Mouse (Mus musculus) intestine, postnatal 0 days (tissue): ENCODE results near the gene Mepce. TPM values are rescaled to one million over a fixed set of nuclear protein-coding genes. Genes with fewer than 3 reads are reported as not detected.

Experiments
- ATAC-seq: fragments of 200-750 bp; cut with Nextera tagmentation; 2 replicates; pipeline ENCODE4 v1.8.0; 2017; ENCODE audit warnings: mild to moderate bottlenecking, moderate TSS enrichment, moderate library complexity
- H3K27ac ChIP-seq: fragments of 300-500 bp; sonication (generic); 2 replicates; pipeline ENCODE4 v1.5.1; 2014; ENCODE audit warnings: mild to moderate bottlenecking, low read depth, low read length, moderate library complexity
- H3K27me3 ChIP-seq: fragments of 300-500 bp; sonication (generic); replicated peaks from 2 replicates; pipeline ENCODE4 v1.6.1; 2014; ENCODE audit warnings: low read length, mixed read lengths; ENCODE audit not compliant: control insufficient read depth, insufficient read depth
- H3K36me3 ChIP-seq: fragments of 300-500 bp; sonication (generic); 2 replicates; pipeline ENCODE4 v1.6.1; 2014; ENCODE audit warnings: mild to moderate bottlenecking, moderate library complexity; ENCODE audit not compliant: control insufficient read depth, insufficient read depth
- H3K4me1 ChIP-seq: fragments of 300-500 bp; sonication (generic); replicated peaks from 2 replicates; pipeline ENCODE4 v1.6.1; 2014; ENCODE audit warnings: antibody characterized with exemption, low read length, mixed read lengths; ENCODE audit not compliant: control insufficient read depth, insufficient read depth
- H3K4me2 ChIP-seq: fragments of 300-500 bp; sonication (generic); replicated peaks from 2 replicates; pipeline ENCODE4 v1.6.1; 2014; ENCODE audit warnings: low read depth, mild to moderate bottlenecking, moderate library complexity
- H3K4me3 ChIP-seq: fragments of 300-500 bp; sonication (generic); 2 replicates; pipeline ENCODE4 v1.5.1; 2014; ENCODE audit warnings: low read depth, low read length
- H3K9ac ChIP-seq: fragments of 300-500 bp; sonication (generic); 2 replicates; pipeline ENCODE4 v1.6.1; 2014; ENCODE audit warnings: mild to moderate bottlenecking, low read depth, low read length
- H3K9me3 ChIP-seq: fragments of 300-500 bp; sonication (generic); 2 replicates; pipeline ENCODE4 v1.6.1; 2016; ENCODE audit warnings: mixed run types; ENCODE audit not compliant: control insufficient read depth
- CTCF ChIP-seq: sonication (generic); IDR thresholded peaks from 2 replicates; pipeline ENCODE4 v1.5.1; 2016; ENCODE audit warnings: low read depth, mild to moderate bottlenecking, control low read depth, antibody characterized with exemption, moderate library complexity
- WGBS: fragments of 180-500 bp; shearing (Covaris S2); extraction: QIAGEN DNeasy Blood & Tissue Kit; methylation state at CpG from one replicate; pipeline ENCODE4 v1.1.7; 2014; 5-methylcytosine and 5-hydroxymethylcytosine counted together
- polyA plus RNA-seq: library from polyadenylated mRNA; unstranded; fragments of >200 nt; fragmentation: Nextera tagmentation; extraction: Ambion mirVana; gene quantifications from 2 replicates; pipeline ENCODE4 v1.2.1, GENCODE M21; 2015

The Mepce gene
- polyA plus RNA-seq, 1 experiment from 2014 or later: 10.8 TPM

DNA sequence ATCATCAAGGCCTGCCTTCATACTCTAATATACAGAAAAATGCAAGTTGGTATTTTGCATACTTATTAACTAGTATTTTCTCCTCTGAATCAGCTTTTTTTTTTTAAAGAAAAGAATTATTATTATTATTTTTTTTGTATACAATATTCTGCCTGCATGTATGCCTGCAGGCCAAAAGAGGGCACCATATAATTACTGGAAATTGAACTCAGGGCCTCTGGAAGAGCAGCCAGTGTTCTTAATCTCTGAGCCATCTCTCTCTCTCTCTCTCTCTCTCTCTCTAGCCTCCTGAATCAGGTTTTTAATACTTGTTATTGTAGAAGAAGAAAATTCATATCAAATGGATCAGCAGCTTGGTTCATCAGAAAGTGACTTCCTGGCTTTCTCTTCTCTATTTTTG, 4.1 kb upstream of the Mepce start:
- TF ChIP-seq CTCF: peak; percentile 60
- Histone ChIP-seq H3K36me3 (no peaks in the 10 kb centered on the region), H3K27ac (no peak overlapping the region), H3K9me3 (no peaks in the 10 kb centered on the region), H3K9ac (no peak overlapping the region), H3K27me3 (no peaks in the 10 kb centered on the region), H3K4me2 (no peak overlapping the region), H3K4me1 (no peaks in the 10 kb centered on the region), H3K4me3 (no peak overlapping the region)
- ATAC-seq: no peak

DNA sequence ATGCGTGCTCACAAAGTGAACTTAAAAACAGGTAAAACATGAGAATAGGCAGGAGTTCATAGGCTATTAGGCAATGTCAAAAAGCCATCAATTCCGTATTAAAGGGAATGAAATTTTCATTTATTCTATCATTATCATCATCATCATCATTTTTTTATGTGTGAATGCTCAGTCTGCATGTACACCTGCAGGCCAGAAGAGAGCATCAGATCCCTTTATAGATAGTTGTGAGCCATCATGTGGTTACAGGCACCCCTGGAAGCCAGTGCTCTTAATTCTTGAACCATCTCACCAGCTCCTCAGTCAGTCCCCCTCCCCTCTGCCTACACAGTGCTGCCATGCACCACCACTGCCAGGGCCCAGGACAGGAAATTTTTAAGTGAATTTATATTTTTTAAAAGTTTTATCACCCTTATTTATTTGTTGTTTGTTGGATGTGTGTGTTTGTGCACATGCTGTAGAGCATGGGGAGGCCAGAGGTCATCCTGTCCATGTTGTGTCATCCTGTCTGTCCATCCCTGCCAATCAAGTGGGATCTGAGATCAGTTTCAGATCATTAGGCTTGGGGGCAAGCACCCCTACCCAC, 1.6 kb upstream of the Mepce start:
- Histone ChIP-seq H3K27ac (no peak overlapping the region), H3K4me1 (peaks cover 12% of the 10 kb centered on the region; the same call in 1 of the 2 replicates), H3K4me3 (no peak overlapping the region), H3K9ac (no peak overlapping the region), H3K27me3 (no peaks in the 10 kb centered on the region), H3K4me2 (no peak overlapping the region), H3K36me3 (peaks cover 3% of the 10 kb centered on the region), H3K9me3 (no peaks in the 10 kb centered on the region)
- ATAC-seq: no peak
- WGBS: 91% methylated on average over 2 of the region's 2 CpGs
- TF ChIP-seq CTCF: no peak

DNA sequence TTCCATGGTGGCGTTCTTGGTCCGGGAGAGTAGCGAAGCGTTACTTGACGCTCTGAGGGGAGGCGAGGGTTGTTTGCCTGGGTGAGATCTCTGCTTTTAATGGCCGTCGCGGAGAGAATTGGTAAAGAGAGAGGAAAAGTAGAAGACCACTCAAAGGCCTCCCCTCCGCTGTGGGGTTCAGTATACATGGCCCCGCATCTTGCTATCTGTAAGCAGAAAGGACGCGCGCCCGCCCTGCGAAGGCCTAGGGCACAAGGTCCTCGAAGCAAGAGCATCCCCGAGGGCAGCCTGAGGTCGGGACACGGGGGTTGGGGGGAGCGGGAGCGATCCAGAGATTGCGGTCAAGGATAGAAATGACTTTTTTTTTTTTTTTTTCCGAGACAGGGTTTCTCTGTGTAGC, 716 bp upstream of the Mepce start:
- H3K4me2 ChIP-seq: peak overlapping the region; percentile 77
- H3K36me3 ChIP-seq: peaks cover 12% of the 10 kb centered on the region
- no peak for ATAC-seq
- H3K27me3 ChIP-seq: no peaks in the 10 kb centered on the region
- H3K4me3 ChIP-seq: peak overlapping the region; percentile 72; the same call in 1 of the 2 replicates
- H3K9me3 ChIP-seq: no peaks in the 10 kb centered on the region
- no peak overlapping the region for H3K27ac ChIP-seq
- WGBS: 75% methylated on average over 24 of the region's 24 CpGs
- TF ChIP-seq CTCF: no peak
- H3K4me1 ChIP-seq: peaks cover 18% of the 10 kb centered on the region
- no peak overlapping the region for H3K9ac ChIP-seq

DNA sequence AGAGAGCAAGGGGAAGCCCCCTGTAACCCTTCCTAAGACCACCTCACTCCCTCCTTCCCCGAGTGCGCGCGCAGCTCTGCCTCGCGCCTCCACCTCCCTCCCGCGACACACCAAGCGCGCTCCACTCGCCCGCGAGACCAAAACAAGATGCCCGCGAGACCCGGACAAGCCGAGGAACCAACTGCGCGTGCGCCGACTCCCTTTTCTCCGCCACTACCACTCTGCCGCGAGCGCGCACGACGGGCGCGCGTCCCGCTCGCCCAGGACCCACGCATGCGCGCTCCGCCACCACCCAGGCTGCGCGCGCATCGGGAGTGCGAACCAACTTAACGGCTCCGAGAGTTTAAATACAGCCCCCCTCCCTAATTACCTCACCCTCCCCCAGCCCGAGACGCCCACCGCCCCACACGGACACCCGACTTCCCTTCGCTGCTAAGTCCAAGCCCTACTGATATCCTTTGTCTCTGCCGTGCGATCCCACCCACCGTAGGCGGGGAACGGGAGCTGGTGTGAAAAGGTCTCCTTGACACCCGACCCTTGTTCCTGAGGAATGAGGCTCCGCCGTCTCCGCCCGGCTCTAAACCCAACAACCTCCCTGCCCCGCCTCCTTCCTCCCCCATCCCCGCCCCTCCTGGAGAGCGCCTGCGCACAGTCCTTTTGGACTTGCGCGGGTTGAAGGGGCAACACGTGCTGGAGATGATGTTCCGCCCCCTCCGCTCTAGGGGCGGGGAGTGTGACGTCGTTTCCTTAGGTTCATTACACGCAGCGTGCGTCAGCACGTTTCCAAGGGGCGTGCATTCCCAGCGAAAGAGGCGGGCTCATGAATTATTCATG, 1.1 kb downstream of the Mepce start:
- peaks cover 30% of the 10 kb centered on the region for H3K36me3 ChIP-seq
- ATAC-seq: peak; percentile 84
- TF ChIP-seq CTCF: no peak
- peak overlapping the region; percentile 97 for H3K27ac ChIP-seq
- no peaks in the 10 kb centered on the region for H3K27me3 ChIP-seq
- H3K9me3 ChIP-seq: no peaks in the 10 kb centered on the region
- peak overlapping the region; percentile 93 for H3K4me2 ChIP-seq
- peak overlapping the region; percentile 72 for H3K4me3 ChIP-seq
- under 1% methylated on average over 74 of the region's 79 CpGs for whole genome bisulfite sequencing
- H3K9ac ChIP-seq: peak overlapping the region; percentile 66
- H3K4me1 ChIP-seq: peaks cover 18% of the 10 kb centered on the region

DNA sequence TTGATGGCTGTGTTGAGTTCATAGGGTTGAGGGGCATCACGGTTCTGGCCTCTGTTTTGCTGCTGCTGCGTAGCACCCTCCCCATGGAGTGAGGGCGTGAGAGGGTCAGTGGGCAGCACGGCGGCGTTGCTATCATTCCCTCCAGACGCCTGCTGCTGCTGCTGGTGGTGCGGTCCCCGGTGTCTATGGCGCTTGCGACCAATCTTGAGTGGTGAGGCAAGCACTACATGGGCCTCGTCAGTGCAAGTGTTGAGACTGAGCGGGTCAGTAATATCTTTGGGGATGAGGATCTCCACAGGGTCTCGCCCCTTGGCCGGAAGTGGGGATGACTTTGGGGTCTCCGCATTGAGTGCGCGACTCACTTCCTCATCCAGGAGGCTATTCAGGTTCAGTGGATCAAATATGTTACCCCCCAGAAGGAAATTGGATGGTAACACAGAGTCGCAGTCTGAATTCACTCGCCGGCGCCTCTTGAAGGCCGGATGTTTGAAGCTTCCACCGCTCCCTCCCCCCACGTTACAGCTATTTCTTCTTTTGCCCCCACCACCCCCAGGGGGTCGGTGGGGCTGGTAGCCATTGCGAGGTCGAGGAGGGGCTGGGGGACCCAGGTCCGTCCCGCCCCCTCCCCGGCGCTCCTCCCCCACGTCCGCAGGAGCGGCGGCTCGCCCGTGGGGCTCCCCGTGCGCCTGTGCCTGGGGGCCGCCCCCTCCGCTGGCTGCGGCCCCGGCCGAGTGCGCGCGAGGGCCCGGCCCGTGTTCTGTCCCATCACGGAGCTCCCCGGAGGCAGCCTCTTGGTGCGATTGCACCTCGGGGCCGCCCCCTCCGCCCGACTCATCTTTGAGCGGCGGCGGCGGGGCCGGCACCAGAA, 2.1 kb downstream of the Mepce start:
- peaks cover 37% of the 10 kb centered on the region for H3K36me3 ChIP-seq
- no peak for TF ChIP-seq CTCF
- H3K27me3 ChIP-seq: no peaks in the 10 kb centered on the region
- H3K27ac ChIP-seq: peak overlapping the region; percentile 97
- peak overlapping the region; percentile 72 for H3K4me3 ChIP-seq
- peak overlapping the region; percentile 66 for H3K9ac ChIP-seq
- WGBS: 3% methylated on average over 59 of the region's 62 CpGs
- ATAC-seq: peak; percentile 11; the same call in 1 of the 2 replicates
- H3K9me3 ChIP-seq: no peaks in the 10 kb centered on the region
- peaks cover 18% of the 10 kb centered on the region for H3K4me1 ChIP-seq
- H3K4me2 ChIP-seq: peak overlapping the region; percentile 93

DNA sequence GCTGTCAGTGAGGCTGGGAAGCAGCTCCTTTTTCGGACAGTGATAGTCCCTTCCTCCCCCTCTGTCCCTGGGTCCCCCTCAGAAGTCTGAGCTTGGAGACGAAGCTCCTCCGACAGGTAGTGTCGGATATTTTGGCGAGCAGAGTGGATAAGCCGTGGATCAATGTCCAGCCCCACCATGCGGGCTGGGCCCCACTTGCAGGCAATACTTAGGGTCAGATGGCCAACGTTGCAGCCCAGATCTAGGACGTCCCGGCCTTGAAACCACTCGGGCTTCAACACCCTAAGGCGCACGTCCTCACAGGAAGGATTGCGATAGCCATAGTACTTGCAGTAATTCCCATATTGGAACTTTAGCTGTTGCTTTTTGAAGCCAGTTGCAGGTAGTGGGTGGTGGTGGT, 2.9 kb downstream of the Mepce start:
- Histone ChIP-seq H3K4me1 (peaks cover 18% of the 10 kb centered on the region), H3K27me3 (no peaks in the 10 kb centered on the region), H3K9ac (peak overlapping the region; percentile 66; the same call in 1 of the 2 replicates), H3K36me3 (peaks cover 37% of the 10 kb centered on the region), H3K4me2 (peak overlapping the region; percentile 93), H3K27ac (peak overlapping the region; percentile 97; the same call in 1 of the 2 replicates), H3K4me3 (peak overlapping the region; percentile 72), H3K9me3 (no peaks in the 10 kb centered on the region)
- 47% methylated on average over 14 of the region's 14 CpGs for WGBS
- ATAC-seq: no peak
- peak; percentile 11; the same call in 1 of the 2 replicates for TF ChIP-seq CTCF
